Mouse (Mus musculus) embryonic facial prominence, embryonic 15.5 days (tissue): ENCODE data around the gene Abr. TPM values are rescaled to one million over a fixed set of nuclear protein-coding genes. Genes with fewer than 3 reads are reported as not detected.

Experiments used
- ATAC-seq: fragments of 200-750 bp; cut with Nextera tagmentation; 2 replicates; pipeline ENCODE4 v1.8.0; 2017; ENCODE audit warnings: low read depth, moderate TSS enrichment; ENCODE audit not compliant: insufficient number of reproducible peaks, low FRiP score, low TSS enrichment
- H3K27ac ChIP-seq: fragments of 300-500 bp; sonication (generic); replicated peaks from 2 replicates; pipeline ENCODE4 v1.5.1; 2015; ENCODE audit warnings: mild to moderate bottlenecking, inconsistent platforms
- H3K27me3 ChIP-seq: fragments of 300-500 bp; sonication (generic); 2 replicates; pipeline ENCODE4 v1.6.1; 2015; ENCODE audit warnings: inconsistent platforms
- H3K36me3 ChIP-seq: fragments of 300-500 bp; sonication (generic); 2 replicates; pipeline ENCODE4 v1.6.1; 2015; ENCODE audit warnings: mild to moderate bottlenecking, inconsistent platforms
- H3K4me1 ChIP-seq: fragments of 300-500 bp; sonication (generic); 2 replicates; pipeline ENCODE4 v1.6.1; 2015; ENCODE audit warnings: inconsistent platforms
- H3K4me2 ChIP-seq: fragments of 300-500 bp; sonication (generic); replicated peaks from 2 replicates; pipeline ENCODE4 v1.6.1; 2015; ENCODE audit warnings: mild to moderate bottlenecking, inconsistent platforms
- H3K4me3 ChIP-seq: fragments of 300-500 bp; sonication (generic); replicated peaks from 2 replicates; pipeline ENCODE4 v1.5.1; 2015; ENCODE audit warnings: mild to moderate bottlenecking, inconsistent platforms
- H3K9ac ChIP-seq: fragments of 300-500 bp; sonication (generic); 2 replicates; pipeline ENCODE4 v1.6.1; 2015; ENCODE audit warnings: inconsistent platforms
- H3K9me3 ChIP-seq: fragments of 300-500 bp; sonication (generic); replicated peaks from 2 replicates; pipeline ENCODE4 v1.6.1; 2016; ENCODE audit warnings: inconsistent platforms
- WGBS: fragments of 180-500 bp; shearing (Covaris S2); methylation state at CpG from one replicate; pipeline ENCODE4 v1.1.7; 2015; 5-methylcytosine and 5-hydroxymethylcytosine counted together
- polyA plus RNA-seq: library from polyadenylated mRNA; unstranded; fragments of >200 nt; fragmentation: Nextera tagmentation; extraction: Ambion mirVana; gene quantifications from 2 replicates; pipeline ENCODE4 v1.2.1, GENCODE M21; 2015

Abr gene
- polyA plus RNA-seq, 1 experiment from 2014 or later, result 42.6 TPM

- Histone ChIP-seq H3K9ac (no peak overlapping the region), H3K9me3 (no peaks in the 10 kb centered on the region), H3K27me3 (no peaks in the 10 kb centered on the region), H3K27ac (peak overlapping the region; percentile 65), H3K4me3 (no peak overlapping the region), H3K4me2 (peak overlapping the region; percentile 3; the same call in 1 of the 2 replicates), H3K4me1 (peaks cover 75% of the 10 kb centered on the region), H3K36me3 (peaks cover 4% of the 10 kb centered on the region; the same call in 1 of the 2 replicates)
- WGBS, result 43% methylated on average over 5 of the region's 5 CpGs
- no peak for ATAC-seq
These were observed 237.8 kb downstream of the Abr start for GRCm38 (mm10) chr11:76384307-76384706.

GRCm38 (mm10) chr11:76382711-76383324, 239.3 kb downstream of the Abr start:
- Histone ChIP-seq H3K9me3 (no peaks in the 10 kb centered on the region), H3K36me3 (peaks cover 4% of the 10 kb centered on the region; the same call in 1 of the 2 replicates), H3K9ac (no peak overlapping the region), H3K4me3 (no peak overlapping the region), H3K4me2 (no peak overlapping the region), H3K4me1 (peaks cover 62% of the 10 kb centered on the region), H3K27ac (peak overlapping the region; percentile 0; the same call in 1 of the 2 replicates), H3K27me3 (no peaks in the 10 kb centered on the region)
- 44% methylated on average over 13 of the region's 13 CpGs for WGBS
- ATAC-seq, result no peak

- no peak for ATAC-seq
- Histone ChIP-seq H3K36me3 (peaks cover 4% of the 10 kb centered on the region; the same call in 1 of the 2 replicates), H3K4me1 (peaks cover 73% of the 10 kb centered on the region), H3K27me3 (no peaks in the 10 kb centered on the region), H3K4me3 (no peak overlapping the region), H3K27ac (no peak overlapping the region), H3K4me2 (no peak overlapping the region), H3K9me3 (no peaks in the 10 kb centered on the region), H3K9ac (no peak overlapping the region)
- WGBS, result 52% methylated on average over 15 of the region's 15 CpGs
These were observed 240.8 kb downstream of the Abr start for GRCm38 (mm10) chr11:76381201-76381885.

GRCm38 (mm10) chr11:76379921-76380544, 242.1 kb downstream of the Abr start:
- Histone ChIP-seq H3K27ac (no peak overlapping the region), H3K9ac (no peak overlapping the region), H3K9me3 (no peaks in the 10 kb centered on the region), H3K4me1 (peaks cover 75% of the 10 kb centered on the region), H3K27me3 (no peaks in the 10 kb centered on the region), H3K36me3 (peaks cover 4% of the 10 kb centered on the region; the same call in 1 of the 2 replicates), H3K4me3 (no peak overlapping the region), H3K4me2 (no peak overlapping the region)
- ATAC-seq, result no peak
- WGBS, result 50% methylated on average over 11 of the region's 11 CpGs

- WGBS, result 69% methylated on average over 3 of the region's 3 CpGs
- Histone ChIP-seq H3K4me2 (no peak overlapping the region), H3K4me3 (no peak overlapping the region), H3K9me3 (no peaks in the 10 kb centered on the region), H3K27ac (no peak overlapping the region), H3K27me3 (no peaks in the 10 kb centered on the region), H3K9ac (no peak overlapping the region), H3K36me3 (peaks cover 4% of the 10 kb centered on the region; the same call in 1 of the 2 replicates), H3K4me1 (peaks cover 75% of the 10 kb centered on the region)
- no peak for ATAC-seq
These were observed 245.7 kb downstream of the Abr start for GRCm38 (mm10) chr11:76376425-76376824.

- no peaks in the 10 kb centered on the region for H3K27me3 ChIP-seq
- H3K36me3 ChIP-seq, result peaks cover 2% of the 10 kb centered on the region; the same call in 1 of the 2 replicates
- H3K4me3 ChIP-seq, result no peak overlapping the region
- ATAC-seq, result peak; percentile 83
- H3K9ac ChIP-seq, result peak overlapping the region; percentile 4; the same call in 1 of the 2 replicates
- 26% methylated on average over 17 of the region's 17 CpGs for WGBS
- no peaks in the 10 kb centered on the region for H3K9me3 ChIP-seq
- peak overlapping the region; percentile 89 for H3K27ac ChIP-seq
- H3K4me1 ChIP-seq, result peaks cover 75% of the 10 kb centered on the region
- H3K4me2 ChIP-seq, result peak overlapping the region; percentile 13; the same call in 1 of the 2 replicates
These were observed 247.5 kb downstream of the Abr start for GRCm38 (mm10) chr11:76374491-76375185.

- Histone ChIP-seq H3K4me1 (peaks cover 82% of the 10 kb centered on the region), H3K36me3 (no peaks in the 10 kb centered on the region), H3K9me3 (no peaks in the 10 kb centered on the region), H3K4me2 (no peak overlapping the region), H3K4me3 (no peak overlapping the region), H3K27ac (no peak overlapping the region), H3K27me3 (no peaks in the 10 kb centered on the region), H3K9ac (no peak overlapping the region)
- ATAC-seq, result no peak
- WGBS, result 56% methylated on average over 6 of the region's 6 CpGs
These were observed 249.6 kb downstream of the Abr start for GRCm38 (mm10) chr11:76372534-76372933.

- no peaks in the 10 kb centered on the region for H3K9me3 ChIP-seq
- peaks cover 80% of the 10 kb centered on the region for H3K4me1 ChIP-seq
- no peaks in the 10 kb centered on the region for H3K36me3 ChIP-seq
- H3K9ac ChIP-seq, result no peak overlapping the region
- WGBS, result 75% methylated on average over 2 of the region's 2 CpGs
- ATAC-seq, result no peak
- no peaks in the 10 kb centered on the region for H3K27me3 ChIP-seq
- no peak overlapping the region for H3K27ac ChIP-seq
- H3K4me3 ChIP-seq, result no peak overlapping the region
- no peak overlapping the region for H3K4me2 ChIP-seq
These were observed 250.0 kb downstream of the Abr start for GRCm38 (mm10) chr11:76372120-76372519.

GRCm38 (mm10) chr11:76370491-76370890, 251.6 kb downstream of the Abr start:
- Histone ChIP-seq H3K9me3 (no peaks in the 10 kb centered on the region), H3K27ac (0 out of 2 replicates have a peak overlapping the region, but pooled peaks have one; percentile 11), H3K4me3 (no peak overlapping the region), H3K4me2 (no peak overlapping the region), H3K4me1 (peaks cover 77% of the 10 kb centered on the region), H3K9ac (no peak overlapping the region), H3K27me3 (no peaks in the 10 kb centered on the region), H3K36me3 (peaks cover 5% of the 10 kb centered on the region; the same call in 1 of the 2 replicates)
- no peak for ATAC-seq
